Mouse (Mus musculus): ENCODE measurements around the gene Aes. TPM values are rescaled to one million over a fixed set of nuclear protein-coding genes. Genes with fewer than 3 reads are reported as not detected.

Gene Aes
- polyA plus RNA-seq, 1 experiment from 2014 or later, result 412 TPM

- Histone ChIP-seq H3K9ac (ENCODE audit: low read depth, low read length) (peak within 1 kb of the TSS; percentile 78), H3K27me3 (replicated peaks; ENCODE audit: control insufficient read depth, insufficient read depth, low read length) (0 out of 2 replicates have a peak, but pooled peaks cover 5% of the 10 kb centered on the region), H3K36me3 (ENCODE audit: control insufficient read depth, insufficient read depth, low read length) (peaks cover 12% of the 10 kb centered on the region; the same call in 1 of the 2 replicates), H3K27ac (replicated peaks; ENCODE audit: low read depth, low read length) (peak within 1 kb of the TSS; percentile 58), H3K4me3 (ENCODE audit: low read depth, low read length) (peak within 1 kb of the TSS; percentile 68), H3K9me3 (ENCODE audit: control insufficient read depth, low read length) (no peaks in the 10 kb centered on the region), H3K4me2 (ENCODE audit: low read depth, low read length) (peak within 1 kb of the TSS; percentile 89), H3K4me1 (ENCODE audit: control insufficient read depth, insufficient read depth, low read length) (peaks cover 51% of the 10 kb centered on the region)
- no peak for DNase-seq (ENCODE audit: low spot score)
- no peak for ATAC-seq (ENCODE audit: low read depth)
- WGBS, result 24% methylated on average over 10 of the region's 10 CpGs
Measured at GRCm38 (mm10) chr10:81574081-81575056, 15.1 kb downstream of the Aes start, which contains the start of gene Tle2. Gene Tle2 (plus strand): TSS chr10:81574561.

GRCm38 (mm10) chr10:81575208-81575631, 15.9 kb downstream of the Aes start:
- ATAC-seq (ENCODE audit: low read depth), result no peak
- peak overlapping the region; percentile 58 for H3K27ac ChIP-seq (replicated peaks; ENCODE audit: low read depth, low read length)
- DNase-seq (ENCODE audit: low spot score), result no peak

GRCm38 (mm10) chr10:81575695-81576094, 16.4 kb downstream of the Aes start:
- peaks cover 12% of the 10 kb centered on the region; the same call in 1 of the 2 replicates for H3K36me3 ChIP-seq (ENCODE audit: control insufficient read depth, insufficient read depth, low read length)
- 0 out of 2 replicates have a peak, but pooled peaks cover 5% of the 10 kb centered on the region for H3K27me3 ChIP-seq (replicated peaks; ENCODE audit: control insufficient read depth, insufficient read depth, low read length)
- H3K4me3 ChIP-seq (ENCODE audit: low read depth, low read length), result peak overlapping the region; percentile 68
- H3K4me1 ChIP-seq (ENCODE audit: control insufficient read depth, insufficient read depth, low read length), result peaks cover 38% of the 10 kb centered on the region
- H3K4me2 ChIP-seq (ENCODE audit: low read depth, low read length), result peak overlapping the region; percentile 89
- ATAC-seq (ENCODE audit: low read depth) (no peak), DNase-seq (ENCODE audit: low spot score) (no peak)
- peak overlapping the region; percentile 58 for H3K27ac ChIP-seq (replicated peaks; ENCODE audit: low read depth, low read length)
- H3K9me3 ChIP-seq (ENCODE audit: control insufficient read depth, low read length), result no peaks in the 10 kb centered on the region
- H3K9ac ChIP-seq (ENCODE audit: low read depth, low read length), result peak overlapping the region; percentile 78
- under 1% methylated on average over 6 of the region's 6 CpGs for WGBS

More at GRCm38 (mm10) chr10:81575208-81575631, 15.9 kb downstream of the Aes start:
- Histone ChIP-seq H3K27me3 (replicated peaks; ENCODE audit: control insufficient read depth, insufficient read depth, low read length) (0 out of 2 replicates have a peak, but pooled peaks cover 5% of the 10 kb centered on the region), H3K9me3 (ENCODE audit: control insufficient read depth, low read length) (no peaks in the 10 kb centered on the region), H3K4me3 (ENCODE audit: low read depth, low read length) (peak overlapping the region; percentile 68), H3K36me3 (ENCODE audit: control insufficient read depth, insufficient read depth, low read length) (peaks cover 12% of the 10 kb centered on the region; the same call in 1 of the 2 replicates), H3K4me1 (ENCODE audit: control insufficient read depth, insufficient read depth, low read length) (peaks cover 43% of the 10 kb centered on the region), H3K4me2 (ENCODE audit: low read depth, low read length) (peak overlapping the region; percentile 89), H3K9ac (ENCODE audit: low read depth, low read length) (peak overlapping the region; percentile 78)
- WGBS, result under 1% methylated on average over 29 of the region's 30 CpGs

- H3K4me2 ChIP-seq (ENCODE audit: low read depth, low read length), result no peak overlapping the region; the same call in 1 of the 2 replicates
- ATAC-seq (ENCODE audit: low read depth), result no peak
Measured at GRCm38 (mm10) chr10:81579967-81580366, 20.7 kb downstream of the Aes start.

GRCm38 (mm10) chr10:81580441-81581070, 21.3 kb downstream of the Aes start:
- DNase-seq (ENCODE audit: low spot score) (no peak), ATAC-seq (ENCODE audit: low read depth) (no peak)
- no peak overlapping the region for H3K4me3 ChIP-seq (ENCODE audit: low read depth, low read length)
- peaks cover 46% of the 10 kb centered on the region for H3K36me3 ChIP-seq (ENCODE audit: control insufficient read depth, insufficient read depth, low read length)
- no peaks in the 10 kb centered on the region for H3K27me3 ChIP-seq (replicated peaks; ENCODE audit: control insufficient read depth, insufficient read depth, low read length)
- 30% methylated on average over 16 of the region's 25 CpGs for WGBS
- H3K27ac ChIP-seq (replicated peaks; ENCODE audit: low read depth, low read length), result no peak overlapping the region
- H3K4me1 ChIP-seq (ENCODE audit: control insufficient read depth, insufficient read depth, low read length), result peaks cover 17% of the 10 kb centered on the region
- no peak overlapping the region; the same call in 1 of the 2 replicates for H3K4me2 ChIP-seq (ENCODE audit: low read depth, low read length)
- no peaks in the 10 kb centered on the region for H3K9me3 ChIP-seq (ENCODE audit: control insufficient read depth, low read length)
- H3K9ac ChIP-seq (ENCODE audit: low read depth, low read length), result no peak overlapping the region

More at GRCm38 (mm10) chr10:81579967-81580366, 20.7 kb downstream of the Aes start:
- H3K4me3 ChIP-seq (ENCODE audit: low read depth, low read length), result no peak overlapping the region
- peaks cover 20% of the 10 kb centered on the region for H3K4me1 ChIP-seq (ENCODE audit: control insufficient read depth, insufficient read depth, low read length)
- H3K36me3 ChIP-seq (ENCODE audit: control insufficient read depth, insufficient read depth, low read length), result peaks cover 40% of the 10 kb centered on the region
- no peak overlapping the region for H3K9ac ChIP-seq (ENCODE audit: low read depth, low read length)
- no peaks in the 10 kb centered on the region for H3K27me3 ChIP-seq (replicated peaks; ENCODE audit: control insufficient read depth, insufficient read depth, low read length)
- H3K9me3 ChIP-seq (ENCODE audit: control insufficient read depth, low read length), result no peaks in the 10 kb centered on the region
- 48% methylated on average over 2 of the region's 4 CpGs for WGBS
- no peak for DNase-seq (ENCODE audit: low spot score)
- no peak overlapping the region for H3K27ac ChIP-seq (replicated peaks; ENCODE audit: low read depth, low read length)

GRCm38 (mm10) chr10:81583347-81583746, 24.1 kb downstream of the Aes start:
- H3K36me3 ChIP-seq (ENCODE audit: control insufficient read depth, insufficient read depth, low read length), result peaks cover 61% of the 10 kb centered on the region
- ATAC-seq (ENCODE audit: low read depth), result no peak
- no peak overlapping the region for H3K4me2 ChIP-seq (ENCODE audit: low read depth, low read length)

GRCm38 (mm10) chr10:81588739-81589138, 29.5 kb downstream of the Aes start:
- H3K27ac ChIP-seq (replicated peaks; ENCODE audit: low read depth, low read length), result no peak overlapping the region
- WGBS, result 61% methylated on average over 7 of the region's 7 CpGs
- DNase-seq (ENCODE audit: low spot score), result no peak
- H3K9ac ChIP-seq (ENCODE audit: low read depth, low read length), result no peak overlapping the region
- no peak overlapping the region for H3K4me3 ChIP-seq (ENCODE audit: low read depth, low read length)
- no peaks in the 10 kb centered on the region for H3K27me3 ChIP-seq (replicated peaks; ENCODE audit: control insufficient read depth, insufficient read depth, low read length)
- H3K4me1 ChIP-seq (ENCODE audit: control insufficient read depth, insufficient read depth, low read length), result no peaks in the 10 kb centered on the region
- H3K9me3 ChIP-seq (ENCODE audit: control insufficient read depth, low read length), result no peaks in the 10 kb centered on the region
- ATAC-seq (ENCODE audit: low read depth), result no peak
- H3K36me3 ChIP-seq (ENCODE audit: control insufficient read depth, insufficient read depth, low read length), result peaks cover 59% of the 10 kb centered on the region
- H3K4me2 ChIP-seq (ENCODE audit: low read depth, low read length), result no peak overlapping the region

More at GRCm38 (mm10) chr10:81583347-81583746, 24.1 kb downstream of the Aes start:
- no peak overlapping the region for H3K27ac ChIP-seq (replicated peaks; ENCODE audit: low read depth, low read length)
- H3K27me3 ChIP-seq (replicated peaks; ENCODE audit: control insufficient read depth, insufficient read depth, low read length), result no peaks in the 10 kb centered on the region
- 64% methylated on average over 6 of the region's 6 CpGs for WGBS
- no peaks in the 10 kb centered on the region for H3K9me3 ChIP-seq (ENCODE audit: control insufficient read depth, low read length)
- no peak for DNase-seq (ENCODE audit: low spot score)
- H3K4me3 ChIP-seq (ENCODE audit: low read depth, low read length), result no peak overlapping the region
- peaks cover 9% of the 10 kb centered on the region; the same call in 1 of the 2 replicates for H3K4me1 ChIP-seq (ENCODE audit: control insufficient read depth, insufficient read depth, low read length)
- no peak overlapping the region for H3K9ac ChIP-seq (ENCODE audit: low read depth, low read length)

GRCm38 (mm10) chr10:81591846-81592245, 32.6 kb downstream of the Aes start:
- Histone ChIP-seq H3K9me3 (ENCODE audit: control insufficient read depth, low read length) (no peaks in the 10 kb centered on the region), H3K4me2 (ENCODE audit: low read depth, low read length) (no peak overlapping the region), H3K36me3 (ENCODE audit: control insufficient read depth, insufficient read depth, low read length) (peaks cover 29% of the 10 kb centered on the region), H3K27ac (replicated peaks; ENCODE audit: low read depth, low read length) (no peak overlapping the region), H3K9ac (ENCODE audit: low read depth, low read length) (no peak overlapping the region), H3K27me3 (replicated peaks; ENCODE audit: control insufficient read depth, insufficient read depth, low read length) (no peaks in the 10 kb centered on the region), H3K4me1 (ENCODE audit: control insufficient read depth, insufficient read depth, low read length) (peaks cover 20% of the 10 kb centered on the region), H3K4me3 (ENCODE audit: low read depth, low read length) (no peak overlapping the region)
- WGBS, result 65% methylated on average over 8 of the region's 9 CpGs
- DNase-seq (ENCODE audit: low spot score), result no peak
- no peak for ATAC-seq (ENCODE audit: low read depth)
